Mouse (Mus musculus): ENCODE data around the gene Anapc16. TPM values are rescaled to one million over a fixed set of nuclear protein-coding genes. Genes with fewer than 3 reads are reported as not detected.
A peak's percentile ranks its signal among the peaks of the same experiment; 100 is the strongest.

Gene Anapc16
- polyA plus RNA-seq, 1 experiment = 62.1 TPM

- H3K4me1 ChIP-seq (ENCODE audit: control insufficient read depth, insufficient read depth, insufficient read length) = peaks cover 11% of the 10 kb centered on the region; the same call in 1 of the 2 replicates
- H3K27me3 ChIP-seq (ENCODE audit: control insufficient read depth, insufficient read depth, low read length) = no peaks in the 10 kb centered on the region
- H3K36me3 ChIP-seq (ENCODE audit: control insufficient read depth, insufficient read depth, low read length) = no peaks in the 10 kb centered on the region
- WGBS = 93% methylated on average over 13 of the region's 13 CpGs
- H3K27ac ChIP-seq (ENCODE audit: insufficient read depth, low read length) = no peak overlapping the region
- no peak overlapping the region for H3K4me3 ChIP-seq (ENCODE audit: extremely low read depth, insufficient read depth, insufficient read length)
- no peak for DNase-seq (ENCODE audit: low read depth in 1 of 2, low spot score in 2 of 2)
- TF ChIP-seq CTCF (IDR thresholded peaks at IDR 0.05; ENCODE audit: extremely low read depth, insufficient read depth, insufficient read length, insufficient replicate concordance) = no peak
- no peak for TF ChIP-seq POLR2A (IDR thresholded peaks at IDR 0.05; ENCODE audit: low read depth, low read length)
Observed at GRCm38 (mm10) chr10:60026759-60027395, 23.9 kb upstream of the Anapc16 start.

GRCm38 (mm10) chr10:60023751-60024150, 20.8 kb upstream of the Anapc16 start:
- H3K36me3 ChIP-seq (ENCODE audit: control insufficient read depth, insufficient read depth, low read length) = peaks cover 2% of the 10 kb centered on the region
- no peak overlapping the region for H3K27ac ChIP-seq (ENCODE audit: insufficient read depth, low read length)
- no peak overlapping the region for H3K4me3 ChIP-seq (ENCODE audit: extremely low read depth, insufficient read depth, insufficient read length)
- TF ChIP-seq CTCF (IDR thresholded peaks at IDR 0.05; ENCODE audit: extremely low read depth, insufficient read depth, insufficient read length, insufficient replicate concordance) = no peak
- no peak for TF ChIP-seq POLR2A (IDR thresholded peaks at IDR 0.05; ENCODE audit: low read depth, low read length)
- peaks cover 11% of the 10 kb centered on the region; the same call in 1 of the 2 replicates for H3K4me1 ChIP-seq (ENCODE audit: control insufficient read depth, insufficient read depth, insufficient read length)
- 80% methylated on average over 1 of the region's 1 CpGs for WGBS
- no peak for DNase-seq (ENCODE audit: low read depth in 1 of 2, low spot score in 2 of 2)
- H3K27me3 ChIP-seq (ENCODE audit: control insufficient read depth, insufficient read depth, low read length) = no peaks in the 10 kb centered on the region

- no peaks in the 10 kb centered on the region for H3K4me1 ChIP-seq (ENCODE audit: control insufficient read depth, insufficient read depth, insufficient read length)
- no peak for DNase-seq (ENCODE audit: low read depth in 1 of 2, low spot score in 2 of 2)
- H3K36me3 ChIP-seq (ENCODE audit: control insufficient read depth, insufficient read depth, low read length) = peaks cover 9% of the 10 kb centered on the region
- no peaks in the 10 kb centered on the region for H3K27me3 ChIP-seq (ENCODE audit: control insufficient read depth, insufficient read depth, low read length)
- no peak overlapping the region for H3K4me3 ChIP-seq (ENCODE audit: extremely low read depth, insufficient read depth, insufficient read length)
- TF ChIP-seq CTCF (IDR thresholded peaks at IDR 0.05; ENCODE audit: extremely low read depth, insufficient read depth, insufficient read length, insufficient replicate concordance) (no peak), POLR2A (IDR thresholded peaks at IDR 0.05; ENCODE audit: low read depth, low read length) (no peak)
- WGBS = 87% methylated on average over 2 of the region's 2 CpGs
- no peak overlapping the region for H3K27ac ChIP-seq (ENCODE audit: insufficient read depth, low read length)
Observed at GRCm38 (mm10) chr10:60019299-60019698, 16.4 kb upstream of the Anapc16 start.

GRCm38 (mm10) chr10:60016223-60016622, 13.3 kb upstream of the Anapc16 start:
- H3K4me1 ChIP-seq (ENCODE audit: control insufficient read depth, insufficient read depth, insufficient read length) = no peaks in the 10 kb centered on the region
- DNase-seq (ENCODE audit: low read depth in 1 of 2, low spot score in 2 of 2) = no peak
- no peak overlapping the region for H3K4me3 ChIP-seq (ENCODE audit: extremely low read depth, insufficient read depth, insufficient read length)
- 93% methylated on average over 6 of the region's 6 CpGs for WGBS
- TF ChIP-seq CTCF (IDR thresholded peaks at IDR 0.05; ENCODE audit: extremely low read depth, insufficient read depth, insufficient read length, insufficient replicate concordance) = no peak
- no peak for TF ChIP-seq POLR2A (IDR thresholded peaks at IDR 0.05; ENCODE audit: low read depth, low read length)
- peaks cover 17% of the 10 kb centered on the region for H3K36me3 ChIP-seq (ENCODE audit: control insufficient read depth, insufficient read depth, low read length)
- no peaks in the 10 kb centered on the region for H3K27me3 ChIP-seq (ENCODE audit: control insufficient read depth, insufficient read depth, low read length)
- H3K27ac ChIP-seq (ENCODE audit: insufficient read depth, low read length) = no peak overlapping the region

GRCm38 (mm10) chr10:60009115-60009514, 6.2 kb upstream of the Anapc16 start:
- Histone ChIP-seq H3K4me3 (ENCODE audit: extremely low read depth, insufficient read depth, insufficient read length) (no peak overlapping the region), H3K36me3 (ENCODE audit: control insufficient read depth, insufficient read depth, low read length) (peaks cover 9% of the 10 kb centered on the region), H3K27me3 (ENCODE audit: control insufficient read depth, insufficient read depth, low read length) (no peaks in the 10 kb centered on the region), H3K27ac (ENCODE audit: insufficient read depth, low read length) (no peak overlapping the region), H3K4me1 (ENCODE audit: control insufficient read depth, insufficient read depth, insufficient read length) (no peaks in the 10 kb centered on the region; the same call in 1 of the 2 replicates)
- WGBS = 32% methylated on average over 3 of the region's 3 CpGs
- no peak for TF ChIP-seq CTCF (IDR thresholded peaks at IDR 0.05; ENCODE audit: extremely low read depth, insufficient read depth, insufficient read length, insufficient replicate concordance)
- TF ChIP-seq POLR2A (IDR thresholded peaks at IDR 0.05; ENCODE audit: low read depth, low read length) = no peak
- DNase-seq (ENCODE audit: low read depth in 1 of 2, low spot score in 2 of 2) = no peak

GRCm38 (mm10) chr10:60005264-60005663, 2.3 kb upstream of the Anapc16 start:
- no peaks in the 10 kb centered on the region for H3K27me3 ChIP-seq (ENCODE audit: control insufficient read depth, insufficient read depth, low read length)
- peaks cover 5% of the 10 kb centered on the region for H3K36me3 ChIP-seq (ENCODE audit: control insufficient read depth, insufficient read depth, low read length)
- H3K27ac ChIP-seq (ENCODE audit: insufficient read depth, low read length) = no peak overlapping the region
- H3K4me1 ChIP-seq (ENCODE audit: control insufficient read depth, insufficient read depth, insufficient read length) = peaks cover 7% of the 10 kb centered on the region; the same call in 1 of the 2 replicates
- 70% methylated on average over 2 of the region's 2 CpGs for WGBS
- TF ChIP-seq CTCF (IDR thresholded peaks at IDR 0.05; ENCODE audit: extremely low read depth, insufficient read depth, insufficient read length, insufficient replicate concordance) = peak; percentile 15; the same call in 1 of the 2 replicates
- TF ChIP-seq POLR2A (IDR thresholded peaks at IDR 0.05; ENCODE audit: low read depth, low read length) = no peak
- peak in 1 of 2 experiments; percentile 53 for DNase-seq (ENCODE audit: low read depth in 1 of 2, low spot score in 2 of 2)
- H3K4me3 ChIP-seq (ENCODE audit: extremely low read depth, insufficient read depth, insufficient read length) = no peak overlapping the region

GRCm38 (mm10) chr10:60003847-60004246, 912 bp upstream of the Anapc16 start:
- Histone ChIP-seq H3K36me3 (ENCODE audit: control insufficient read depth, insufficient read depth, low read length) (peaks cover 5% of the 10 kb centered on the region), H3K27me3 (ENCODE audit: control insufficient read depth, insufficient read depth, low read length) (no peaks in the 10 kb centered on the region), H3K4me3 (ENCODE audit: extremely low read depth, insufficient read depth, insufficient read length) (no peak overlapping the region), H3K27ac (ENCODE audit: insufficient read depth, low read length) (peak overlapping the region; percentile 85; the same call in 1 of the 2 replicates), H3K4me1 (ENCODE audit: control insufficient read depth, insufficient read depth, insufficient read length) (peaks cover 8% of the 10 kb centered on the region; the same call in 1 of the 2 replicates)
- TF ChIP-seq CTCF (IDR thresholded peaks at IDR 0.05; ENCODE audit: extremely low read depth, insufficient read depth, insufficient read length, insufficient replicate concordance) = no peak
- no peak for TF ChIP-seq POLR2A (IDR thresholded peaks at IDR 0.05; ENCODE audit: low read depth, low read length)
- 81% methylated on average over 9 of the region's 9 CpGs for WGBS
- no peak for DNase-seq (ENCODE audit: low read depth in 1 of 2, low spot score in 2 of 2)
